13 mouse cellular contexts compared by ENCODE assay signal in the genomic region with DNA sequence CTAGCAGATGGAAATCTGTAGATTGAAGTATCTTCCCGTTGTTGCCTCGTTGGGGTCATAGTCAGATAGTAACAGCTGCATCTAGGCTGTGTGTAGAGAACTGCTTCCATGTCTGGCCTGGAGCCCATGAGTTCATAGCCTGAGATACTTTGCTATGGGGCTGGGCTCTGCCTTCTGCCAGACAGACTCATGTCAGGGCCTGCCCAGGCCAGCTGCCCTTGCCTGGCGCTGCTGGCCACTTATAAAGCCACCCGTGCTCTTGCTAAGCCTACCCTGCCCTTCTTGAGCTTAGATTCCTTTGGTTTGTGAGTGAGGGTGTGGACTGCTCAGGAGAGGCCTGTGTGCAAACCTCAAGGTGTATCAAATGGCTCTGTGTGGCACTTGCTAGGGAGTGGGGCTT.
DNase-seq lines count a peak whose midpoint lies in the region; ATAC-seq and TF ChIP-seq lines count a peak whose summit lies in the region.
"Had no signal": no experiment of that assay in that cellular context is flagged by ENCODE, and none has a peak within 500 bp of the region (broad histone marks: within the 10 kb centered on the region; RNA-seq: fewer than 3 reads in every experiment).

No protein-coding gene starts in this region.

- H3K27me3 ChIP-seq in stomach, embryonic 15.5 days (replicated peaks), result no peaks in the 10 kb centered on the region
- no peaks in the 10 kb centered on the region for H3K27me3 ChIP-seq in neural tube, embryonic 15.5 days (replicated peaks)
- H3K27me3 ChIP-seq: midbrain, embryonic 15.5 days; neural tube, embryonic 13.5 days had no signal

- H3K9ac ChIP-seq in stomach, embryonic 15.5 days, result no peak overlapping the region
- no peak overlapping the region for H3K9ac ChIP-seq in neural tube, embryonic 15.5 days (replicated peaks)
- H3K9ac ChIP-seq: midbrain, embryonic 15.5 days; neural tube, embryonic 13.5 days had no signal

- H3K4me1 ChIP-seq in lung, adult 2 months (ENCODE audit: control insufficient read depth, insufficient read depth, low read length), result peaks cover 3% of the 10 kb centered on the region; the same call in 1 of the 2 replicates
- H3K4me1 ChIP-seq in stomach, embryonic 15.5 days, result peaks cover 26% of the 10 kb centered on the region
- 0 out of 2 replicates have a peak, but pooled peaks cover 3% of the 10 kb centered on the region for H3K4me1 ChIP-seq in neural tube, embryonic 15.5 days
- H3K4me1 ChIP-seq: midbrain, embryonic 15.5 days had no signal

- no peak for TF ChIP-seq CTCF in gastrocnemius, adult 2 months (IDR thresholded peaks at IDR 0.05)
- no peak for TF ChIP-seq CTCF in left cerebral cortex, adult 2 months (IDR thresholded peaks at IDR 0.05)
- TF ChIP-seq CTCF in lung, adult 2 months (IDR thresholded peaks at IDR 0.05; ENCODE audit: insufficient read depth, low read length), result no peak

- no peak overlapping the region for H3K4me3 ChIP-seq in gastrocnemius, adult 2 months
- no peak overlapping the region for H3K4me3 ChIP-seq in left cerebral cortex, adult 2 months
- no peak overlapping the region for H3K4me3 ChIP-seq in lung, adult 2 months (replicated peaks; ENCODE audit: extremely low read depth, low read depth, low read length)
- H3K4me3 ChIP-seq in stomach, embryonic 15.5 days (replicated peaks), result no peak overlapping the region
- no peak overlapping the region for H3K4me3 ChIP-seq in neural tube, embryonic 15.5 days (replicated peaks)
- H3K4me3 ChIP-seq: midbrain, embryonic 15.5 days; neural tube, embryonic 13.5 days had no signal

- peak; percentile 60 for DNase-seq in gastrocnemius, adult 2 months
- no peak for DNase-seq in gastrocnemius, adult 8-10 months (ENCODE audit: low spot score in 2 of 2)
- peak; percentile 26 for DNase-seq in left cerebral cortex, postnatal 4 days
- DNase-seq in left cerebral cortex, adult 2 months (ENCODE audit: extremely low spot score in 1 of 2, low spot score in 2 of 2), result no peak
- DNase-seq in lung, adult 2 months, result peak; percentile 56
- DNase-seq: adrenal gland, postnatal 25 days; cerebellum, adult 11 months; right cerebral cortex, postnatal 4 days had no signal

- H3K36me3 ChIP-seq in stomach, embryonic 15.5 days, result no peaks in the 10 kb centered on the region
- H3K36me3 ChIP-seq in neural tube, embryonic 15.5 days, result no peaks in the 10 kb centered on the region
- H3K36me3 ChIP-seq: midbrain, embryonic 15.5 days; neural tube, embryonic 13.5 days had no signal

- intact Hi-C loops in gastrocnemius, adult 2 months (cut with DNase I), result loop anchor here (10.0 kb wide), 1 partner anchor 165 kb away; no protein-coding TSS in a partner anchor
- intact Hi-C loops in left cerebral cortex, postnatal 4 days (cut with DNase I), result no loop called here
- intact Hi-C loops in left cerebral cortex, adult 2 months (cut with DNase I), result no loop called here

- peak; percentile 23; the same call in 1 of the 2 replicates for TF ChIP-seq POLR2A in lung, adult 2 months (IDR thresholded peaks at IDR 0.05; ENCODE audit: borderline replicate concordance, extremely low read depth, low read depth, low read length)

- H3K4me2 ChIP-seq in stomach, embryonic 15.5 days, result no peak overlapping the region
- no peak overlapping the region for H3K4me2 ChIP-seq in neural tube, embryonic 15.5 days
- H3K4me2 ChIP-seq: midbrain, embryonic 15.5 days; neural tube, embryonic 13.5 days had no signal

- ATAC-seq in stomach, embryonic 15.5 days (ENCODE audit: insufficient read depth, low FRiP score, low read depth), result peak; percentile 63; the same call in 1 of the 2 replicates
- no peak for ATAC-seq in granulocyte monocyte progenitor cell, adult 5-6 weeks (replicated peaks; ENCODE audit: poor library complexity, severe bottlenecking)
- ATAC-seq in neural tube, embryonic 15.5 days (ENCODE audit: low FRiP score), result no peak
- ATAC-seq: midbrain, embryonic 15.5 days had no signal

- no peaks in the 10 kb centered on the region for H3K9me3 ChIP-seq in stomach, embryonic 15.5 days
- no peaks in the 10 kb centered on the region for H3K9me3 ChIP-seq in neural tube, embryonic 15.5 days (replicated peaks)
- H3K9me3 ChIP-seq: midbrain, embryonic 15.5 days; neural tube, embryonic 13.5 days had no signal

- WGBS in lung, adult 2 months, result 42% methylated on average over 4 of the region's 4 CpGs
- 52% methylated on average over 4 of the region's 4 CpGs for WGBS in stomach, embryonic 15.5 days
- WGBS in neural tube, embryonic 15.5 days, result 87% methylated on average over 4 of the region's 4 CpGs

- H3K27ac ChIP-seq in gastrocnemius, adult 2 months, result peak overlapping the region; percentile 31; the same call in 1 of the 2 replicates
- H3K27ac ChIP-seq in left cerebral cortex, adult 2 months, result no peak overlapping the region
- H3K27ac ChIP-seq in stomach, embryonic 15.5 days, result peak overlapping the region; percentile 85
- no peak overlapping the region for H3K27ac ChIP-seq in neural tube, embryonic 15.5 days (replicated peaks)
- H3K27ac ChIP-seq: midbrain, embryonic 15.5 days; neural tube, embryonic 13.5 days had no signal

Comparison
In these comparisons a context has a peak if more than half of its experiments do, and no peak if none do; other contexts are left out.
1. DNase-seq: peak in gastrocnemius, adult 2 months (single experiment), left cerebral cortex, postnatal 4 days (single experiment) and lung, adult 2 months (single experiment); none in gastrocnemius, adult 8-10 months (0 of 2) and left cerebral cortex, adult 2 months (0 of 2).
2. H3K27ac ChIP-seq: peak in gastrocnemius, adult 2 months (single experiment) and stomach, embryonic 15.5 days (single experiment); none in left cerebral cortex, adult 2 months (single experiment) and neural tube, embryonic 15.5 days (single experiment).